Mouse (Mus musculus) adrenal gland, adult 18-20 months (tissue): Measurements from ENCODE around the gene Tmem242. TPM values are rescaled to one million over a fixed set of nuclear protein-coding genes. Genes with fewer than 3 reads are reported as not detected.

Source experiments
- DNase-seq, 2 experiments: peaks; one replicate each; pipeline ENCODE4 v3.0.0; 2021 to 2022; ENCODE audit warnings: low spot score in 2 of 2
- microRNA-seq, 2 experiments: library from miRNA; unstranded; fragments of <30 nt; microRNA quantifications; one replicate each; pipeline ENCODE4 v1.2.0; 2021; ENCODE audit warnings: borderline number of aligned reads in 2 of 2
- total RNA-seq, 2 experiments: library from RNA; stranded (reverse); gene quantifications; 1 replicate in 1 of 2; 2 replicates in 1 of 2; pipeline ENCODE4 v1.2.3; 2021

The Tmem242 gene
- total RNA-seq, 2 experiments from 2014 or later: 121 to 161 TPM

DNA sequence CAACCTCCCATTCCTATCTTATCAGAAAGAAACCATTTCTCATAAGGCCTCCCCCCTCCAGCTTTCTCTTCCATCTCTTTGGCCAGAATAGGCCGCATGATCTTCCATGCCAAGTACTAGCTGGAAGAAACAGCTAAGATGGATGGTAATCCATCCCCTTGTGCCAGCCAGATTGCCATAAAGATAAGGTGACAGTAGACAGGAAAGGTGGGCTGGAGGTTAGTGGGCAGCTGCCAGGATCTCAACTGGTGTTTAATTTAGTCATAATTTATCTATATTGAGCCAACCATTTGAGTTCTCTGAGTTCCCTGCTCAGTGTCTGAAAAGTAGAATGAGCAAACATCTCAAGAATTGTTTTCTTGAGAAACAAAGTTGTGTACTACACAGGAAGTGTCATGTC is 54.4 kb downstream of the Tmem242 start:
- no peak for DNase-seq

DNA sequence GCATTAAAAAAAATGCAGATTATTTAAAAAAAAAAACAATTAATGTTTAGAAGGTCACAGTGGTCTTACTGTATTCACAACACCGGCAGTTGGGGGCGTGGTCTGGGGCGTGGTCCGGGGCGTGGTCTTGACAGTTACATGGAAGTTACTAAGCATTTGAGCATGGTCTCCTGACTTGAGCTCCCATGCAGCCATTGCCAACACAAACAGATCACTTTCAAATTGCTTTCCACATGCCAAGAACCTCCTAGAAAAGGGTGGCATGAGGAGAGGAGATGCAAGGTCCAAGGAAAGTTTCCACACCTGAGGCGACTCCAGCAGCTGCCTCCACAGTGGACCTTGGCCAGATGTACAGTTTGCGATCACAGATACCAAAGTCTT is 62.1 kb downstream of the Tmem242 start:
- no peak for DNase-seq

DNA sequence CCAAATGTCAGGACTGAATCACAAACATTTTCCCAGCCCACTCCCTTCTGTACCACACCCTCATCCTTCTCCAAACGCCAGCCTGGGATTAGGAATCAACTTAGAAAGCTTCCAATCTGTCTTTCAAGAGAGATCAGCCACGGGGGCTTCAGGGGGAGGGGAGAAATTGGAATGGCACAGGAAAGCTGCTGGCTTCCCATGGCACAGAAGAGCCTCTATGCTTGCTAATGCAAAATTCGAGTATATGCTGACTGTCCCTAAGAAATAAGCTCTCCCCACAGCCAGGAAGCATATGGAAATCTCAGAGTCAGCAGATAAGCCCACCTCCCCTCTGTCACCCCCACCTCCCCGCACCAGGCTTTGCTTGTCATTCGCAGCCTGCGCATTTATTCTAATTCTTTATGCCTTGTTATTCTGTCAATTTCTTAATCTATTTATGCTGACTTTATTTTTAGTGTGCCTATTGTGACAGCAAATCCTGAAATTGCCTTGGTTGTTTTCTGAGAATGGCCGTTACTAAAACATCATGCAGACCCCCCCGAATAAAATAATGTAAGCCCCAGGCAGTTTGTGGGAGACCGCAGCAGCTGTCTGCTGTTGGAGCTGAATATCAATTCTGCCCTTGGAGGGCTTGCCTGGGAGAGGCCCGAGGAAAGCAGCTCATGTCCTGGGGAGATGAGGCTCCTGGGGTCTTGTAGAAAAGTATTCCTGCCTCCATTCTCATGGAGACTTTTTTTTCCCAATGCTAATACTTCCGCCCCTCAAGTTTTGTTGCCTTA is 62.7 kb downstream of the Tmem242 start:
- DNase-seq: no peak

DNA sequence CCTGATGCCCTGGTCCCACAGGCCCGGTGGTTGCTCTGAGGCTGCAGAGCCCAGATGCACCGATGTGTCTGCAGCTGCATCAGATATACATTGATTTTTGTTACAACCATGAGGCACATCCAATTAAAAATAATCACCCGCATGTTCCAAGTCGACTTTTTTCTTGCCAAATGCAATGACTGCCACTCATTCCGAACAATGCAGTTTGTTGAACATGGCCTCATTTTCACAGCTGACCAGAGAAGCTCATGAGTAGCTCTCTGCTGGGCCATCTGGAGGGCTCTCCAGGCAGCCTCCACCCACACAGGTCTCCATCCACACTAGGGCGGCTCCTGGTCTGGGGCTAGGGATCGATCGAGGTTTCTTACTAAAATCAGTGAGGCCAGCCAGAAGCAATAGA is 67.1 kb downstream of the Tmem242 start:
- no peak for DNase-seq

DNA sequence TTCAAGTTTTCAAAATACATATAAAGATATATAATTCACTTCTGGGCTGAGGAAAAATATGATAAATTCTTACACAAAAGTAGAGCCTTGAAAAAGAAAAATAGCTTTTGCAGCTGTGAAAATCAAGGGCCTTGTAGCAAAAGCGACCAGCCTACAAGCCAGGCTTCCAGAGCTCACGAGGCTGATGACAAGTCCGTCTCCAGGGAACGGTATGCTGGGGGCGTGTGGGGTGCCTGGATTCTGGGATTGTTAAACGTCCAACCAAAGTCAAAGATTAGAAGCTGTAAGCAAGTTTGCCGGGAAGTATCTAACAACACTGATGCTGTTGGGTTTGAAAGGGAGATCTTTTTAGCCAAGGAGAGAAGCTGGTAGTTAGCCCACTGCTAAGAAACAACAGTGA is 68.5 kb downstream of the Tmem242 start:
- no peak for DNase-seq

DNA sequence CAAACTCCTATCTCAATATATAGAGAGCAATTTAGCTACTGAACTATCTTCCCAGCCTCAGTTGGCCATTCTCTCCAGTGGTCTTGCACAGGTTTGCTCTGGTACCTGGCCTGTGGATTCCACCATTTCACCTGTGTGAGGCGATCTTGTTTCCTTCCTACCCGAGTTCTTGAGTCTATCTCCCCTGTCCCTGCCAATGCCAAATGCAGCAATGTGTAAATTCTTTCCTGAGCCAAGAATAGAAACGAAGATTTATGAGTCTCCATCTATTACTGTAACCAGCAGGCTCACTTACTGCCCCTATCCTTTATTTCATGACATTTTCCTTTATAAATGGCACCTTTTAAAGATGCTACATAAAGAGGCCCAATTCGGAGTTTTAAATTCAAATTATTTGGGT is 69.0 kb downstream of the Tmem242 start:
- no peak for DNase-seq

DNA sequence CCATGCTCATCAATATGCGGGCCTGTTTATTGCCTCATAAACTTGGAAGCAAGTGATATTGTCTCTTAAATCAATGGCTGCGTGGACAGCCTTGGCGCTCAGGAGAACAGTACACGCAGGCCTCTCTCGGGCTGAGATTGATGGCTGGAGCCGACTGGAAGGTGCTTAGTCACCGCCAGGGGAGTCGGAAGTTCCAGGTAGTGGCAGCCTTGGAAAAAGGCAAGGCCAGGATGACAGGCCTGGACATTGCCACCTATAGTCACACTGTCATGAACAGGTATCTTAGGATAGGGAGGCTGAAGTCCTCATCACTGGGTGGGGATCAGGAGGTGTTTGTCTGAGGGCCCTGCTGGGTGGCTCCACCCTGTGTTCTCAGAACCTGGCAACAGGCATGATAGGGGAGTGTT is 74.1 kb downstream of the Tmem242 start:
- DNase-seq: no peak

Small RNA genes within 50 kb of the gene (microRNA-seq; reads per million reads assigned to microRNA genes)
- 0 reads per million in 2 experiments for gene Gm22475

Other genes starting within 250 kb of the Tmem242 start
- gene Ldhal6b, start 21.5 kb downstream of the Tmem242 start, total RNA-seq: under 1 TPM; 0.42 to 0.70 TPM
- 1 to 10 TPM; 3.6 to 5.6 TPM for gene Zdhhc14, start 52.3 kb upstream of the Tmem242 start, total RNA-seq